Comparison of ENCODE assay signal across 17 mouse cellular contexts in the genomic region with DNA sequence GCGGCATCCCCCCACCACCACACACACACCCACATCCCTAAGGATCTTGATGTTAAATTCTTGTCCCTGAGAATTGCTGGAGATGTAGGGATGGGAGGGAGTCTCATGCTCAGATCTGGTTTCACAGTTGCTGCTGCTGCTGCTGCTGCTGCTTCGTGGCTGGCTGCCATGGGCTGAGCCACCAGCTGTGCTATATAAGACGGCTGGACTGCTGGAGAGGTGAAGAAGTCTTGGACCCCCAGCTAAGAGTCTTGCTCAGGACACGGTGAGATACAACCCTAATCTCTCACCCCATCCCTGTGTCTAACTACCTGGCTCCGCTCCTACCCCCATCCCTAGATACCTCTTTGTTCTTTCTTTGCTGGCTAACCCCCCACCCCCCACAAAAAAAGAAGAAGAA. TPM values are rescaled to one million over a fixed set of nuclear protein-coding genes. Genes with fewer than 3 reads are reported as not detected.
A peak's percentile ranks its signal among the peaks of the same experiment; 100 is the strongest.
DNase-seq lines count a peak whose midpoint lies in the region; ATAC-seq lines count a peak whose summit lies in the region.
"Had no signal": no experiment of that assay in that cellular context is flagged by ENCODE, and none has a peak within 500 bp of the region (broad histone marks: within the 10 kb centered on the region; RNA-seq: fewer than 3 reads in every experiment).

A gene (plus strand): TSS at position 222 of the 400 bp plus-strand sequence.

- H3K4me3 ChIP-seq in heart, embryonic 12.5 days, result no peak within 1 kb of the TSS
- H3K4me3 ChIP-seq in lung, embryonic 15.5 days, result no peak within 1 kb of the TSS
- no peak within 1 kb of the TSS for H3K4me3 ChIP-seq in embryonic facial prominence, embryonic 12.5 days
- H3K4me3 ChIP-seq in intestine, embryonic 16.5 days (ENCODE audit: low read length), result no peak within 1 kb of the TSS
- H3K4me3 ChIP-seq: embryonic facial prominence, embryonic 13.5 days; neural tube, embryonic 12.5 days; stomach, embryonic 15.5 days had no signal

- no peak within 1 kb of the TSS for H3K9ac ChIP-seq in heart, embryonic 12.5 days
- H3K9ac ChIP-seq in lung, embryonic 15.5 days, result no peak within 1 kb of the TSS
- no peak within 1 kb of the TSS for H3K9ac ChIP-seq in embryonic facial prominence, embryonic 12.5 days
- no peak within 1 kb of the TSS for H3K9ac ChIP-seq in intestine, embryonic 16.5 days (ENCODE audit: low read depth, low read length)
- H3K9ac ChIP-seq: embryonic facial prominence, embryonic 13.5 days; neural tube, embryonic 12.5 days; stomach, embryonic 15.5 days had no signal

- no peak for ATAC-seq in heart, embryonic 12.5 days (ENCODE audit: insufficient number of reproducible peaks, low FRiP score)
- ATAC-seq in lung, embryonic 15.5 days (ENCODE audit: borderline replicate concordance, extremely low read depth, low FRiP score, low TSS enrichment), result 0 out of 2 replicates have a peak, but pooled peaks have one; percentile 57
- 0 out of 2 replicates have a peak, but pooled peaks have one; percentile 53 for ATAC-seq in embryonic facial prominence, embryonic 12.5 days (ENCODE audit: insufficient number of reproducible peaks, insufficient read depth, low FRiP score, low TSS enrichment)
- peak; percentile 40 for ATAC-seq in intestine, embryonic 16.5 days
- ATAC-seq: CD4-positive, CD25-positive, alpha-beta regulatory T cell, adult 4 months had no signal

- H3K4me1 ChIP-seq in heart, embryonic 12.5 days (replicated peaks), result no peaks in the 10 kb centered on the region
- H3K4me1 ChIP-seq in lung, embryonic 15.5 days, result no peaks in the 10 kb centered on the region; the same call in 1 of the 2 replicates
- H3K4me1 ChIP-seq in embryonic facial prominence, embryonic 12.5 days, result peaks cover 9% of the 10 kb centered on the region; the same call in 1 of the 2 replicates
- peaks cover 12% of the 10 kb centered on the region for H3K4me1 ChIP-seq in intestine, embryonic 16.5 days (ENCODE audit: control insufficient read depth, insufficient read depth, low read length)
- H3K4me1 ChIP-seq: stomach, embryonic 15.5 days had no signal

- H3K36me3 ChIP-seq in heart, embryonic 12.5 days, result no peaks in the 10 kb centered on the region
- H3K36me3 ChIP-seq in lung, embryonic 15.5 days, result no peaks in the 10 kb centered on the region
- H3K36me3 ChIP-seq in embryonic facial prominence, embryonic 12.5 days, result no peaks in the 10 kb centered on the region
- H3K36me3 ChIP-seq in intestine, embryonic 16.5 days (ENCODE audit: control insufficient read depth, insufficient read depth, low read length), result no peaks in the 10 kb centered on the region
- H3K36me3 ChIP-seq: embryonic facial prominence, embryonic 13.5 days; neural tube, embryonic 12.5 days; stomach, embryonic 15.5 days had no signal

- no peaks in the 10 kb centered on the region for H3K9me3 ChIP-seq in heart, embryonic 12.5 days (replicated peaks)
- no peaks in the 10 kb centered on the region for H3K9me3 ChIP-seq in lung, embryonic 15.5 days
- no peaks in the 10 kb centered on the region for H3K9me3 ChIP-seq in embryonic facial prominence, embryonic 12.5 days
- H3K9me3 ChIP-seq in intestine, embryonic 16.5 days (ENCODE audit: control insufficient read depth, low read length), result no peaks in the 10 kb centered on the region
- H3K9me3 ChIP-seq: embryonic facial prominence, embryonic 13.5 days; neural tube, embryonic 12.5 days; stomach, embryonic 15.5 days had no signal

- H3K27me3 ChIP-seq in heart, embryonic 12.5 days (replicated peaks), result peaks cover 4% of the 10 kb centered on the region; the same call in 1 of the 2 replicates
- H3K27me3 ChIP-seq in lung, embryonic 15.5 days, result no peaks in the 10 kb centered on the region
- no peaks in the 10 kb centered on the region for H3K27me3 ChIP-seq in embryonic facial prominence, embryonic 12.5 days
- H3K27me3 ChIP-seq in intestine, embryonic 16.5 days (replicated peaks; ENCODE audit: control insufficient read depth, insufficient read depth, low read length), result no peaks in the 10 kb centered on the region
- H3K27me3 ChIP-seq: embryonic facial prominence, embryonic 13.5 days; neural tube, embryonic 12.5 days; stomach, embryonic 15.5 days had no signal

- no peak within 1 kb of the TSS for H3K27ac ChIP-seq in heart, embryonic 12.5 days (ENCODE audit: poor library complexity, severe bottlenecking)
- no peak within 1 kb of the TSS for H3K27ac ChIP-seq in lung, embryonic 15.5 days
- H3K27ac ChIP-seq in embryonic facial prominence, embryonic 12.5 days, result no peak within 1 kb of the TSS
- 0 out of 2 replicates have a peak within 1 kb of the TSS, but pooled peaks have one; percentile 0 for H3K27ac ChIP-seq in intestine, embryonic 16.5 days (ENCODE audit: low read length)
- H3K27ac ChIP-seq: embryonic facial prominence, embryonic 13.5 days; macrophage; neural tube, embryonic 12.5 days; stomach, embryonic 15.5 days had no signal

- no peak within 1 kb of the TSS for H3K4me2 ChIP-seq in heart, embryonic 12.5 days
- no peak within 1 kb of the TSS for H3K4me2 ChIP-seq in lung, embryonic 15.5 days
- no peak within 1 kb of the TSS for H3K4me2 ChIP-seq in embryonic facial prominence, embryonic 12.5 days (replicated peaks)
- H3K4me2 ChIP-seq in intestine, embryonic 16.5 days (ENCODE audit: low read depth, low read length), result no peak within 1 kb of the TSS
- H3K4me2 ChIP-seq: embryonic facial prominence, embryonic 13.5 days; neural tube, embryonic 12.5 days; stomach, embryonic 15.5 days had no signal

- 60% methylated on average over 5 of the region's 5 CpGs for WGBS in heart, embryonic 12.5 days
- WGBS in lung, embryonic 15.5 days, result 34% methylated on average over 5 of the region's 5 CpGs
- WGBS in embryonic facial prominence, embryonic 12.5 days, result 47% methylated on average over 5 of the region's 5 CpGs
- WGBS in intestine, embryonic 16.5 days, result 50% methylated on average over 5 of the region's 5 CpGs

- intact Hi-C loops in heart, postnatal 14 days (cut with DNase I), result no loop called here

- peak; percentile 58 to 64 for DNase-seq in heart, postnatal 14 days
- DNase-seq in lung, postnatal 36 days, result no peak
- no peak for DNase-seq in cerebellum, adult 8-10 months
- DNase-seq in thymus, postnatal 4 days, result no peak
- DNase-seq: adrenal gland, postnatal 14 days; cerebellum, adult 11 months; right cerebral cortex, postnatal 25 days had no signal

RNA-seq across cellular contexts. Expression of the gene that starts here (rescaled TPM):
- total RNA-seq in heart, postnatal 14 days (2021), result 1 to 10 TPM; 6.2 to 6.6 TPM
- polyA plus RNA-seq in heart, embryonic 12.5 days (2016; fragmentation: Nextera tagmentation; extraction: Ambion mirVana), result 0.17 TPM in 1 of 2 replicates, not detected in the other
- 0.09 and 0.16 TPM in 2 replicates for polyA plus RNA-seq in lung, embryonic 15.5 days (2015; fragmentation: Nextera tagmentation; extraction: Ambion mirVana)
- polyA plus RNA-seq in embryonic facial prominence, embryonic 12.5 days (2016; fragmentation: Nextera tagmentation; extraction: Ambion mirVana), result 0.95 and 0.99 TPM in 2 replicates
- polyA plus RNA-seq in intestine, embryonic 16.5 days (2015; fragmentation: Nextera tagmentation; extraction: Ambion mirVana), result 1.7 and 2.0 TPM in 2 replicates
- total RNA-seq: left cerebral cortex, postnatal 14 days had no signal
- polyA plus RNA-seq: CD4-positive, CD25-positive, alpha-beta regulatory T cell, adult 4 months; macrophage had no signal

Comparison
In these comparisons a context has a peak if more than half of its experiments do, and no peak if none do; other contexts are left out.
1. Peak in ATAC-seq in lung, embryonic 15.5 days; RNA of the gene not detected or under 1 TPM.
2. Peak in ATAC-seq in embryonic facial prominence, embryonic 12.5 days; RNA of the gene not detected or under 1 TPM.
3. DNase-seq: peak in heart, postnatal 14 days (2 of 2); none in lung, postnatal 36 days (single experiment), cerebellum, adult 8-10 months (single experiment) and thymus, postnatal 4 days (single experiment).